Mouse (Mus musculus): ENCODE results near the gene Ddx59.
A peak's percentile ranks its signal among the peaks of the same experiment; 100 is the strongest.

The Ddx59 gene

GRCm38 (mm10) chr1:136414798-136415755 lies at the start of gene Ddx59:
Gene Ddx59, plus strand, starts transcription at chr1:136415271.
- DNase-seq (ENCODE audit: low spot score in 2 of 2): peak; percentile 94 to 97

- no peak for DNase-seq (ENCODE audit: low spot score in 2 of 2)
Observed at GRCm38 (mm10) chr1:136365986-136366385, 49.1 kb upstream of the Ddx59 start.

GRCm38 (mm10) chr1:136379261-136379660 lies 35.8 kb upstream of the Ddx59 start:
- DNase-seq (ENCODE audit: low spot score in 2 of 2): no peak

- DNase-seq (ENCODE audit: low spot score in 2 of 2): no peak
Observed at GRCm38 (mm10) chr1:136380161-136380560, 34.9 kb upstream of the Ddx59 start.

- no peak for DNase-seq (ENCODE audit: low spot score in 2 of 2)
Observed at GRCm38 (mm10) chr1:136380606-136381005, 34.5 kb upstream of the Ddx59 start.

GRCm38 (mm10) chr1:136381169-136381568 lies 33.9 kb upstream of the Ddx59 start:
- DNase-seq (ENCODE audit: low spot score in 2 of 2): no peak

- no peak for DNase-seq (ENCODE audit: low spot score in 2 of 2)
Observed at GRCm38 (mm10) chr1:136381583-136381982, 33.5 kb upstream of the Ddx59 start.

- no peak for DNase-seq (ENCODE audit: low spot score in 2 of 2)
Observed at GRCm38 (mm10) chr1:136386914-136387313, 28.2 kb upstream of the Ddx59 start.

GRCm38 (mm10) chr1:136394506-136394905 lies 20.6 kb upstream of the Ddx59 start:
- no peak for DNase-seq (ENCODE audit: low spot score in 2 of 2)

- no peak for DNase-seq (ENCODE audit: low spot score in 2 of 2)
Observed at GRCm38 (mm10) chr1:136395073-136395472, 20.0 kb upstream of the Ddx59 start.

- peak; percentile 23 to 24 for DNase-seq (ENCODE audit: low spot score in 2 of 2)
Observed at GRCm38 (mm10) chr1:136401281-136401680, 13.8 kb upstream of the Ddx59 start.

GRCm38 (mm10) chr1:136409631-136410030 lies 5.4 kb upstream of the Ddx59 start:
- DNase-seq (ENCODE audit: low spot score in 2 of 2): no peak

- no peak for DNase-seq (ENCODE audit: low spot score in 2 of 2)
Observed at GRCm38 (mm10) chr1:136415756-136416126, 670 bp downstream of the Ddx59 start.

GRCm38 (mm10) chr1:136418393-136418792 lies 3.3 kb downstream of the Ddx59 start:
- DNase-seq (ENCODE audit: low spot score in 2 of 2): peak in 1 of 2 experiments; percentile 14

GRCm38 (mm10) chr1:136427166-136427969 lies 12.3 kb downstream of the Ddx59 start:
- DNase-seq (ENCODE audit: low spot score in 2 of 2): no peak

- no peak for DNase-seq (ENCODE audit: low spot score in 2 of 2)
Observed at GRCm38 (mm10) chr1:136428981-136429380, 13.9 kb downstream of the Ddx59 start.

GRCm38 (mm10) chr1:136430126-136430818 lies 15.2 kb downstream of the Ddx59 start:
- no peak for DNase-seq (ENCODE audit: low spot score in 2 of 2)

GRCm38 (mm10) chr1:136440741-136441140 lies 25.7 kb downstream of the Ddx59 start:
- no peak for DNase-seq (ENCODE audit: low spot score in 2 of 2)

- DNase-seq (ENCODE audit: low spot score in 2 of 2): no peak
Observed at GRCm38 (mm10) chr1:136442809-136443208, 27.7 kb downstream of the Ddx59 start.

GRCm38 (mm10) chr1:136444555-136445255 lies 29.6 kb downstream of the Ddx59 start:
- DNase-seq (ENCODE audit: low spot score in 2 of 2): no peak

- DNase-seq (ENCODE audit: low spot score in 2 of 2): no peak
Observed at GRCm38 (mm10) chr1:136446933-136447332, 31.9 kb downstream of the Ddx59 start.
